Mouse (Mus musculus): Measurements from ENCODE around the gene Fam172a. TPM values are rescaled to one million over a fixed set of nuclear protein-coding genes. Genes with fewer than 3 reads are reported as not detected.
"Not testable (repeated sequence)": the region's sequence is repeated elsewhere in the genome, so short reads cannot be mapped to it uniquely, and the experiment has no call there.

The Fam172a gene
- 17.2 and 20.6 TPM in 2 replicates for polyA plus RNA-seq (2012; rRNA removed)

GRCm38 (mm10) chr13:77701733-77702132 lies at the start of gene Fam172a:
Gene Fam172a, plus strand, starts transcription at chr13:77702033.
- not testable (repeated sequence) for DNase-seq (ENCODE audit: low read depth)

GRCm38 (mm10) chr13:77688651-77689050 lies 13.2 kb upstream of the Fam172a start:
- DNase-seq (ENCODE audit: low read depth): no peak
- TF ChIP-seq CTCF (IDR thresholded peaks at IDR 0.05; ENCODE audit: borderline replicate concordance, extremely low read depth, insufficient read depth, insufficient read length): no peak
- no peak for TF ChIP-seq POLR2A (IDR thresholded peaks at IDR 0.05; ENCODE audit: borderline replicate concordance, extremely low read depth, insufficient read depth, insufficient read length, poor library complexity, severe bottlenecking)

DNA sequence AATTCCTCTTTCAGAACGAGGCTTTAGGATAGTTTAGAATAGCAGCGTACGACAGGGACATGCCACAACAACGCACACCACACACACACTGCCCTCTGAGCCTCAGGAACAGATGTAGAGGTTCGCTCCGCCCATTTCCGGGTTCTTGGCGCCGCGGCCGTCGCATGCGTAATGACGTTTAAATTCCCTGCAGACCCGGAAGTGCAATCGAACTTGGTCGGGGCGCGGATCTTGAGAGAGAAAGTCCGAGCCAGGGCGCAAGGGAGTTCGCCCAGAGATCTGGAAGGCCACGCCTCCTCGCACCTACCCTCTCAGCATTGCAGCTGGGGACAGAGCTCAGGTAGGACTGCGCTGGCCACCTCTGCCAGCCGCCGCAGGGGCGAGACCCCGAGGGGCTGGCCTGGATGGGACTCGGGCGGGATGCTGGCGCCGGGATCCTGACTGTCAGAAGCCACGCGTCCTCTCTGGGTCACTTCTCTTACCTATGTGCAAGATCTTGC lies 6.7 kb downstream of the Fam172a start:
- TF ChIP-seq POLR2A (IDR thresholded peaks at IDR 0.05; ENCODE audit: borderline replicate concordance, extremely low read depth, insufficient read depth, insufficient read length, poor library complexity, severe bottlenecking): peak; percentile 64; the same call in 1 of the 2 replicates
- TF ChIP-seq CTCF (IDR thresholded peaks at IDR 0.05; ENCODE audit: borderline replicate concordance, extremely low read depth, insufficient read depth, insufficient read length): no peak
- DNase-seq (ENCODE audit: low read depth): peak; percentile 97

DNA sequence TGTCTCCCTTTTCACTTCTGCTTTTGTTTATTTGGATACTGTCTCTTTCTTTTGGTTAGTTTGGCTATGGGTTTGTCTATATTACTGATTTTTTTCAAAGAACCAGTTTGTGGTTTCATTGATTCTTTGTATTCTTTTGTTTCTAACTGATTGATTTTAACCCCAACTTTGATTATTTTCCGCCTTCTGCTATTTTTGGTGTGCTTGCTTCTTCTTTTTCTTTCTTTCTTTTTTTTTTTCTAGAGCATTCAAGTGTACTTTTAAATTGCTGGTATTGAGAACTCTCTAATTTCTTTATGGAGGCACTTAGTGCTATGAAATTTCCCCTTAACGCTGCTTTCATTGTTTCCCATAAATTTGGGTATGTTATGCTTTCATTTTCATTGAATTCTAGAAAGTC lies 15.7 kb downstream of the Fam172a start:
- no peak for DNase-seq (ENCODE audit: low read depth)
- TF ChIP-seq POLR2A (IDR thresholded peaks at IDR 0.05; ENCODE audit: borderline replicate concordance, extremely low read depth, insufficient read depth, insufficient read length, poor library complexity, severe bottlenecking) (no peak), CTCF (IDR thresholded peaks at IDR 0.05; ENCODE audit: borderline replicate concordance, extremely low read depth, insufficient read depth, insufficient read length) (no peak)

- no peak for DNase-seq (ENCODE audit: low read depth)
- TF ChIP-seq POLR2A (IDR thresholded peaks at IDR 0.05; ENCODE audit: borderline replicate concordance, extremely low read depth, insufficient read depth, insufficient read length, poor library complexity, severe bottlenecking) (no peak), CTCF (IDR thresholded peaks at IDR 0.05; ENCODE audit: borderline replicate concordance, extremely low read depth, insufficient read depth, insufficient read length) (no peak)
Observed at GRCm38 (mm10) chr13:77742822-77743221, 41.0 kb downstream of the Fam172a start.

GRCm38 (mm10) chr13:77777606-77778005 lies 75.8 kb downstream of the Fam172a start:
- no peak for TF ChIP-seq CTCF (IDR thresholded peaks at IDR 0.05; ENCODE audit: borderline replicate concordance, extremely low read depth, insufficient read depth, insufficient read length)
- no peak for DNase-seq (ENCODE audit: low read depth)

- DNase-seq (ENCODE audit: low read depth): not testable (repeated sequence)
Observed at GRCm38 (mm10) chr13:77807341-77807740, 105.5 kb downstream of the Fam172a start.

GRCm38 (mm10) chr13:77810449-77810848 lies 108.6 kb downstream of the Fam172a start:
- TF ChIP-seq POLR2A (IDR thresholded peaks at IDR 0.05; ENCODE audit: borderline replicate concordance, extremely low read depth, insufficient read depth, insufficient read length, poor library complexity, severe bottlenecking) (no peak), CTCF (IDR thresholded peaks at IDR 0.05; ENCODE audit: borderline replicate concordance, extremely low read depth, insufficient read depth, insufficient read length) (no peak)
- no peak for DNase-seq (ENCODE audit: low read depth)

GRCm38 (mm10) chr13:77826138-77826537 lies 124.3 kb downstream of the Fam172a start:
- TF ChIP-seq CTCF (IDR thresholded peaks at IDR 0.05; ENCODE audit: borderline replicate concordance, extremely low read depth, insufficient read depth, insufficient read length) (no peak), POLR2A (IDR thresholded peaks at IDR 0.05; ENCODE audit: borderline replicate concordance, extremely low read depth, insufficient read depth, insufficient read length, poor library complexity, severe bottlenecking) (no peak)
- DNase-seq (ENCODE audit: low read depth): no peak

GRCm38 (mm10) chr13:77843017-77843654 lies 141.3 kb downstream of the Fam172a start:
- TF ChIP-seq POLR2A (IDR thresholded peaks at IDR 0.05; ENCODE audit: borderline replicate concordance, extremely low read depth, insufficient read depth, insufficient read length, poor library complexity, severe bottlenecking) (no peak), CTCF (IDR thresholded peaks at IDR 0.05; ENCODE audit: borderline replicate concordance, extremely low read depth, insufficient read depth, insufficient read length) (no peak)
- DNase-seq (ENCODE audit: low read depth): no peak

- peak; percentile 1; the same call in 1 of the 2 replicates for TF ChIP-seq CTCF (IDR thresholded peaks at IDR 0.05; ENCODE audit: borderline replicate concordance, extremely low read depth, insufficient read depth, insufficient read length)
- no peak for TF ChIP-seq POLR2A (IDR thresholded peaks at IDR 0.05; ENCODE audit: borderline replicate concordance, extremely low read depth, insufficient read depth, insufficient read length, poor library complexity, severe bottlenecking)
- no peak for DNase-seq (ENCODE audit: low read depth)
Observed at GRCm38 (mm10) chr13:77848868-77849267, 147.0 kb downstream of the Fam172a start.

DNA sequence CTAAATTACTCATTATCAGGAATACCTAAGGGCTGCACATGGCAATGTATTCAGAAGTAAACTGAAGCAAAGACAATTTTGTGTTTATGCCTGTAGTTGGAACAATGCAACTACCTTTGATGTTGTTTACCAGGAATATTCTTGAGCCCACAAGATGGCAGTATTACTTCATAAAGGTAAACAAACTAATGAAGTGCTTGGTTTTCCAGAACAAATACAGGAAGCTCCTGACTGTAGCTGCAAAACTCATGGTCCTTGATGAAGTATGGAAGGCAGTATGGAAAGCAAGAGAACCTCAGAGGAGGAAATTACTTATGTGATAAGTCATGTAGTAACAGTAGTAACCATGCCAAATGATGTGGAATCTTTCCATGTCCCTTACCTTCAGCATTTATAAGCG lies 163.0 kb downstream of the Fam172a start:
- TF ChIP-seq POLR2A (IDR thresholded peaks at IDR 0.05; ENCODE audit: borderline replicate concordance, extremely low read depth, insufficient read depth, insufficient read length, poor library complexity, severe bottlenecking) (no peak), CTCF (IDR thresholded peaks at IDR 0.05; ENCODE audit: borderline replicate concordance, extremely low read depth, insufficient read depth, insufficient read length) (no peak)
- DNase-seq (ENCODE audit: low read depth): peak; percentile 84

DNA sequence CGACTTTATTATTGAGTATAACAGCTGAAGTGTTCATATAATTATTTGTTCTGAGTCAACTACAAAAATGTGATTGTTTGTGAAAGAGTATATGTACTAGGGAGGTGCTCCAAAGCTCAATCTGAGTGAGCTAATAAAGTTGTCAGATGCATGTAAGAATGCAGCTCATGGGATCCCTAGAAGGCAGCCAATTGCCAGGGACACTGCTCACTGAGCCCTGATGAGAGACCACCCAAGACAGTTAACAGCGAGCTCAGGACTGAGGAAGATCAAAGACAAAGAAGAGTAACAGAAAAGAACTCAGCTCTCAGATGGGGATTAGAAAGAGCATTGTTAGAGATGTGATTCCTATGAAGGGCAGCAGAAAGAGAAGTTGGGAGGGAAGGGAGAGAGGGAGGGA lies 166.5 kb downstream of the Fam172a start:
- peak; percentile 77 for DNase-seq (ENCODE audit: low read depth)
- TF ChIP-seq CTCF (IDR thresholded peaks at IDR 0.05; ENCODE audit: borderline replicate concordance, extremely low read depth, insufficient read depth, insufficient read length) (no peak), POLR2A (IDR thresholded peaks at IDR 0.05; ENCODE audit: borderline replicate concordance, extremely low read depth, insufficient read depth, insufficient read length, poor library complexity, severe bottlenecking) (no peak)
